Mouse (Mus musculus): ENCODE measurements around the gene Micall1.

Gene Micall1

GRCm38 (mm10) chr15:79108421-79109320 lies at the start of gene Micall1:
Gene Micall1, plus strand, starts transcription at chr15:79108898.
- DNase-seq (ENCODE audit: low read depth): peak; percentile 79

DNA sequence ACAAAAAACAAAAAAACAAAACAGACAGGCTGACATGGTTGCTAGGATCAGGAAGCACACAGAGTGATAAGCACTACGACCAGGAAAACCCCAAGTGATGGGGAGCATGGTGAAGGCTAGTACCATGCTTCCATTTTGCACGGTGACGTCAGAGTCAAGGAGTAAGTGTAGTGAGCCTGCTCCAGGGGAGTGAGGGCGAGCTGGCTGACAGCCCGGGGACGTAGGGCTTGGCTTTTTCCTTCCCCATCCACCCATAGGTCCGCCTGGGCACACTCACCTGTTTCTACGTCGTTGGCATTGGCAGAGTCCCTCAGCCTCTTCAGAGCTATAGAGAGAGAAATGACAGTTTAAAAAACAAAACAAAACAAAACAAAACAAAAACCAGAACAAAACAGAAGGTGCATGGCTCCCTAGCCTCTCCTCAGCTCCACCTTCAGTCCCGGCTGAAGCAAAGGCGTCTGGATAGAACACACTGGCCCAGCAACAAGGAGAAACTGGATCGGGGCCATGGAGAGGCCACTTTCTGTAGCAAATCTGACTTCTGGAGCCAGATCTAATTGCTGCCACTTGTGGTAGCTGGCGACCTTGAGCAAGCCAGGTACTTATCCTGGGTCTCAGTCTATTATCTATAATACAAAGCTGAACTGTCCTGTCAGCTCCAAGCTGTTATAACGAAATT lies 47.7 kb upstream of the Micall1 start:
- DNase-seq (ENCODE audit: low read depth): no peak

GRCm38 (mm10) chr15:79062376-79063159 lies 46.1 kb upstream of the Micall1 start, which contains the start of gene Ankrd54:
Gene Ankrd54, minus strand, starts transcription at chr15:79062893.
- DNase-seq (ENCODE audit: low read depth): peak; percentile 99

GRCm38 (mm10) chr15:79063160-79063740 lies 45.4 kb upstream of the Micall1 start:
- no peak for DNase-seq (ENCODE audit: low read depth)

DNA sequence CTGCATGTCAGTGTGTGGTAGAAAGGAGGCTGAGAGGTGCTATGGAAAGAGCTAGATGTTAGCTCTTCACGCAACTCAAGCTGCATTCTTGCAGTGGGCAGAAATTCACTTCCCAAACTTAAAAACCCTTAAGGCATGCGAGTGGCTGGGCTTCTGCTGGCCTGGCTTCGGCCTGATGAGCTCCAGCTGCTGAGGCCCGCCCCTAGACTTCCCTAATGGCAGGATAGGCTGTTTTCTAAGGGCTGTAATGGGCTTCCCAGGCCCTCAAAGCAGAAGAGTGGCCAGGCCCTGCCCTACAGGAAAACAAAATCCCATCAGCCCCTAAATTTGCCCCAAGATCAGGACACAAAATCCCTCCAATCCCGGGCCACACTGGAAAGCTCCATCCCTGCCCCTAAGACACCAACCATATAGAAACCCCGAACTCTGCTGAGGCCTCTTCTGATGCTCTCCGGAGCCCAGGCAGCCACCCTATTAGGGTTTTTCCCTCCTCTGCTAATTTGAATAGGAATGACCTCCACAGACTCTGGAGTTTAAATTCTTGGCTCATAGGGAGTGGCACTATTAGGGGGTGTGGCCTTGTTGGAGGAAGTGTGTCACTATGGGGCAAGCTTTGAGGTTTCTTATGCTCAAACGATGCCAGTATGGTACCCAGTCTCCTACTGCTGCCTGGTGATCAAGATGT lies 43.5 kb upstream of the Micall1 start:
- DNase-seq (ENCODE audit: low read depth): peak; percentile 20

- DNase-seq (ENCODE audit: low read depth): no peak
Measured at GRCm38 (mm10) chr15:79066276-79066675, 42.4 kb upstream of the Micall1 start.

GRCm38 (mm10) chr15:79067631-79068030 lies 41.1 kb upstream of the Micall1 start:
- DNase-seq (ENCODE audit: low read depth): peak; percentile 40

- no peak for DNase-seq (ENCODE audit: low read depth)
Measured at GRCm38 (mm10) chr15:79068416-79068815, 40.3 kb upstream of the Micall1 start.

DNA sequence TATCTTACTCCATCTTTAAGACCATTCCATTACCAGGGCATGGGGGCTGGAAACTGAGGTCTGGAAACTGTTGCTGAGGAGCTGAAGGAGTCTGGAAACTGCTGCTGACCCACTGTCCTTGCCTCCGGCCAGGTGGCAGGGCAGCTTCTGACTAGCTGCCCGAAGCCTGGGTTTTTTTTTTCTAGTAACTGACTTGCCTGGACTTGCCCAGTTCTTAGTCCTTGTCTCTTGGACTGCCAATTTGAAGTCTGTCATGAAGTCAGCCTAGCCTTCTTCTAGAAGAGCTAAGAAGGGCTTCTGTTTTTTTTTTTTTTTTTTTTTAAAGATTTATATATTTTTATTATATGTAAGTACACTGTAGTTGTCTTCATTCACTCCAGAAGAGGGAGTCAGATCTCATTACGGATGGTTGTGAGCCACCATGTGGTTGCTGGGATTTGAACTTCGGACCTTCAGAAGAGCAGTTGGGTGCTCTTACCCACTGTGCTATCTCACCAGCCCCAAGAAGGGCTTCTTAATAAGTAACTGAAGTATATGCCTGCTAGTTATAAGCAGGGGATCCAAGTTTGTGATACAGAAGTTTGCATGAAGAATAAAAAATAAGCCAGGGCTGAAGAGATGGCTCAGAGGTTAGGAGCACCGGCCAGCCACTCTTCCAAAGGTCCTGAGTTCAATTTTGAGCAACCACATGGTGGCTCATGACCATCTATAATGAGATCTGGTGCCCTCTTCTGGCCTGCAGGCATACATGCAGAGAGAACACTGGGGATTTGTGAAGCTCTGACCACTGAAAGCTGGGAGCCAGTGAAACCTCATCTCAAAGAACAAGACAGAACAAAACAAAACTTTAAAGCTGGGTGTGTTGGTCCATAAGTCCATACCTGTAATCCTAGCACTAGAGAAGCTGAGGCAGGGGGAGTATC lies 37.3 kb upstream of the Micall1 start:
- DNase-seq (ENCODE audit: low read depth): peak; percentile 73

DNA sequence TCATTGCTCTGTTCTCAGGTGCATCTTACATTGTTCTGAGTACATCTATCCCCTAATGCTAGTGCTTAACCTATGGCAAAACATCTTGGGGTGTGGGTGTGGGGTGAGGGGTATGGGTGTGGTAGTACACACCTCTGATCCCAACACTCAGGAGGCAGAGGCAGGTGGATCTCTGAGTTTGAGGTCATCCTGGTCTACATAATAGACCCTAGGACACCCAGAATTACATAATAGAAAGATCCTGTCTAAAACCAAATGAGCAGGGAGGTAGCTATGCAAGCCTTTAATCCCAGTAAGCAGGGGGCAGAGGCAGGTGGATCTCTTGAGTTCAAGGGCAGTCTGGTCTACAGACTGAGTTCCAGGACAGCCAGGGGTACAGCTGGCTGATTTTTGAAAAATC lies 34.9 kb upstream of the Micall1 start:
- DNase-seq (ENCODE audit: low read depth): no peak

GRCm38 (mm10) chr15:79074446-79074845 lies 34.3 kb upstream of the Micall1 start:
- DNase-seq (ENCODE audit: low read depth): no peak

DNA sequence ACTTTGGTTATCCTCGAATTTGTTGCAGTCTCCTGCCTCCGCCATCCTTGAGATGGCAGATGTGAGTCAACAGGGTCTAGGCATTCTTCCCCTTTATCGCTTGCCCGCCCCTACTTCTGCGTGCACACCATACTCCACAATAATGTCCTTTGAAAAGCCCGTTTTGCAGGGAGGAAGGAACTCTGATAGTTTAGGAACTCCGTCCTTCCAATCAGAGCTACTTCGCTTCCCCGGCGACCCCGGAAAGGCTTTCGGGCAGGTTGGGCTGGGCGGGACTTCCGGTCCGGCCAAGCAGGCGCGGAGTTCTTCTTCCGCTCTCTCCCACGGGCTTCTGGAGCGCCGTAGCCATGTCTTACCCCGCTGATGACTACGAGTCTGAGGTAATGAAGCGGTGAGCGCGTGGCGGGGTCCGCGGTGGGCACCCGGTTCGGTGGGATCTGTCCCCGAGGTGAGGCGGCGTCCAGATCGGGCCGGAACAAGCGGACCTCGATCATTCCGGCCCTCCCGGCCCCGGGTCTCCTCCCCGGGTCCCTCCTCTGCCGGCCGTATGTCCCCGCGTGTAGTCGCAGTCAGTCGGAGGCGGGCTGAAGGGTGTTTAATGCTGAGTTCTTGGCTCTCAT lies 33.7 kb upstream of the Micall1 start, which contains the start of gene Eif3l:
TSS of gene Eif3l (plus strand) at position 267 of the 620 bp plus-strand sequence.
- DNase-seq (ENCODE audit: low read depth): peak; percentile 91

- no peak for DNase-seq (ENCODE audit: low read depth)
Measured at GRCm38 (mm10) chr15:79075658-79076365, 32.9 kb upstream of the Micall1 start.

GRCm38 (mm10) chr15:79079567-79079966 lies 29.1 kb upstream of the Micall1 start:
- no peak for DNase-seq (ENCODE audit: low read depth)

- no peak for DNase-seq (ENCODE audit: low read depth)
Measured at GRCm38 (mm10) chr15:79092284-79092683, 16.4 kb upstream of the Micall1 start.

- no peak for DNase-seq (ENCODE audit: low read depth)
Measured at GRCm38 (mm10) chr15:79093083-79093839, 15.4 kb upstream of the Micall1 start.

DNA sequence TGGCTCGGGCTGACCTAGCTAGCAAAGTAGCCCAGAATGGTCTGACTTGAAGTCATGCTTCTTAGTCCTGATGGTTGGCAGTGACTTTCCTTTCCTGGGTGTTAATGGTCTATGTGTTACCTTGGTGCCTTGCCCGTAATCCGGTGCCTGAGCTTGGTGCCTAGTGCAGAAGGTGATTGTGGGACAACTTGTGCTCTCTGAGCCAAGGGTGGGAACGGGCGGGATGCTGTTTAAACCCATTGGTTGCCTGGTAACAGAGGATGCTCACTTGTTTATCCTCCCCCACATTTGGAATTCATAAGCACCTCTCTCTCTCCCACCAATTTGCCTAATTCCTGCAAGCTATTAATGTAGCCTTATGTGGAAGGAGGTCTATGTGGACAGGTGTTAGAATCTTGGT lies 13.2 kb upstream of the Micall1 start:
- no peak for DNase-seq (ENCODE audit: low read depth)

DNA sequence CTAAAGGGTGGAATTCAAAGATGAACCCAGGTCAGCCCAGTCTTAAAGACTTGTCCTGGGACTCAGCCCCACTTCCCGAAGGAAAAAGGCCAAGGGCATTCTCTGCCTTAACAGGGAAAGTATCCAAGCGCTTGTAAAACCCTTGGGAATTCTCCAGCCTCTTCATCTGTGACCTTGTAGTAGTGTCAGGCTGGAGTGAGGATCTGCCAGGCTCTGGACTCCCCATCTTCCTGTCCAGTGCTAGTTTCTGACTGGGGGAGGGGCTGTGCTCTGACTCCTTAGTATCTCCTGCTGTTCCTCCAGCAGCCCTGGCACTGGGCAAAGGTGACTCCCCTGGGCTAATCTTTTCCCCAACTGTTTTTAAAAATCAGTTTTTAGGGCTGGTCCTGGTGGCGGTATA lies 12.1 kb upstream of the Micall1 start:
- DNase-seq (ENCODE audit: low read depth): no peak
